Mouse (Mus musculus) intestine, postnatal 0 days (tissue): ENCODE data around the gene Emilin1. TPM values are rescaled to one million over a fixed set of nuclear protein-coding genes. Genes with fewer than 3 reads are reported as not detected.

Experiments
- ATAC-seq: fragments of 200-750 bp; cut with Nextera tagmentation; 2 replicates; pipeline ENCODE4 v1.8.0; 2017; ENCODE audit warnings: mild to moderate bottlenecking, moderate TSS enrichment, moderate library complexity
- H3K27ac ChIP-seq: fragments of 300-500 bp; sonication (generic); 2 replicates; pipeline ENCODE4 v1.5.1; 2014; ENCODE audit warnings: mild to moderate bottlenecking, low read depth, low read length, moderate library complexity
- H3K27me3 ChIP-seq: fragments of 300-500 bp; sonication (generic); replicated peaks from 2 replicates; pipeline ENCODE4 v1.6.1; 2014; ENCODE audit warnings: low read length, mixed read lengths; ENCODE audit not compliant: control insufficient read depth, insufficient read depth
- H3K36me3 ChIP-seq: fragments of 300-500 bp; sonication (generic); 2 replicates; pipeline ENCODE4 v1.6.1; 2014; ENCODE audit warnings: mild to moderate bottlenecking, moderate library complexity; ENCODE audit not compliant: control insufficient read depth, insufficient read depth
- H3K4me1 ChIP-seq: fragments of 300-500 bp; sonication (generic); replicated peaks from 2 replicates; pipeline ENCODE4 v1.6.1; 2014; ENCODE audit warnings: antibody characterized with exemption, low read length, mixed read lengths; ENCODE audit not compliant: control insufficient read depth, insufficient read depth
- H3K4me2 ChIP-seq: fragments of 300-500 bp; sonication (generic); replicated peaks from 2 replicates; pipeline ENCODE4 v1.6.1; 2014; ENCODE audit warnings: low read depth, mild to moderate bottlenecking, moderate library complexity
- H3K4me3 ChIP-seq: fragments of 300-500 bp; sonication (generic); 2 replicates; pipeline ENCODE4 v1.5.1; 2014; ENCODE audit warnings: low read depth, low read length
- H3K9ac ChIP-seq: fragments of 300-500 bp; sonication (generic); 2 replicates; pipeline ENCODE4 v1.6.1; 2014; ENCODE audit warnings: mild to moderate bottlenecking, low read depth, low read length
- H3K9me3 ChIP-seq: fragments of 300-500 bp; sonication (generic); 2 replicates; pipeline ENCODE4 v1.6.1; 2016; ENCODE audit warnings: mixed run types; ENCODE audit not compliant: control insufficient read depth
- CTCF ChIP-seq: sonication (generic); IDR thresholded peaks from 2 replicates; pipeline ENCODE4 v1.5.1; 2016; ENCODE audit warnings: low read depth, mild to moderate bottlenecking, control low read depth, antibody characterized with exemption, moderate library complexity
- WGBS: fragments of 180-500 bp; shearing (Covaris S2); extraction: QIAGEN DNeasy Blood & Tissue Kit; methylation state at CpG from one replicate; pipeline ENCODE4 v1.1.7; 2014; 5-methylcytosine and 5-hydroxymethylcytosine counted together
- polyA plus RNA-seq: library from polyadenylated mRNA; unstranded; fragments of >200 nt; fragmentation: Nextera tagmentation; extraction: Ambion mirVana; gene quantifications from 2 replicates; pipeline ENCODE4 v1.2.1, GENCODE M21; 2015

Emilin1 gene
- polyA plus RNA-seq, 1 experiment from 2014 or later = 63.7 TPM

DNA sequence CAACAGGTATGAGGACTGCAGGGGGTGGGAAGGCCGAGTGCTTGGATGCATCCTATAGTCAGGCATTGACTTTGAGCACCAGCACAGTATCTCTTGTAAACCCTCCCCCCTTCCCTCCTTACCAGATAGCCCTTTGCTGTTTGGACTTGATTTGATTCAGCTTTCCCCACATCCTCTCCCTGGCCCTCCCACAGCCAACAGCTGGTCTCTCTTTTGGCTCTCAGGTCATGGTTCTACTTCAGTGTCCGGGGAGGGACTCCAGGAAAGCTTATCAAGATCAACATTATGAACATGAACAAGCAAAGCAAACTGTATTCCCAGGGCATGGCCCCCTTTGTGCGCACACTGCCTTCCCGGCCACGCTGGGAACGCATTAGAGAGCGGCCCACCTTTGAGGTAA, 22.8 kb upstream of the Emilin1 start:
- peak overlapping the region; percentile 15 for H3K27ac ChIP-seq
- TF ChIP-seq CTCF = no peak
- H3K27me3 ChIP-seq = no peaks in the 10 kb centered on the region
- ATAC-seq = no peak
- no peak overlapping the region for H3K4me3 ChIP-seq
- 62% methylated on average over 7 of the region's 7 CpGs for WGBS
- no peaks in the 10 kb centered on the region for H3K9me3 ChIP-seq
- peaks cover 35% of the 10 kb centered on the region for H3K36me3 ChIP-seq
- H3K9ac ChIP-seq = no peak overlapping the region
- H3K4me2 ChIP-seq = peak overlapping the region; percentile 17; the same call in 1 of the 2 replicates
- H3K4me1 ChIP-seq = no peaks in the 10 kb centered on the region

DNA sequence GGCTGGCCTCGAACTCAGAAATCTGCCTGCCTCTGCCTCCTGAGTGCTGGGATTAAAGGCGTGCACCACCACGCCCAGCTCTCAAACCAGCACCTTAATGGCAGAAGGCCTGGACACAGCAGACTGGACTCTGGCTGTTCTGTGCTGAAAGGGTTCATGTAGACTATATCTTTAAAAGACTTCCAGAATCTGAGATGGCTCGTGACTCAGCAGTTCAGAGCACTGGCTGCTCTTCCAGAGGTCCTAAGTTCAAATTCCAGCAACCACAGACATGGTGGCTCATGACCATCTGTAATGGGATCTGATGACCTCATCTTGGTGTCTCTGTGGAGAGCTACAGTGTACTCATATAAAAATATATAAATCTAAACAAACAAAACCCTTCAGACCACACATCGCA, 11.3 kb upstream of the Emilin1 start:
- Histone ChIP-seq H3K4me2 (no peak overlapping the region), H3K4me3 (no peak overlapping the region), H3K4me1 (no peaks in the 10 kb centered on the region; the same call in none of the 2 replicates), H3K36me3 (peaks cover 25% of the 10 kb centered on the region), H3K9ac (no peak overlapping the region), H3K9me3 (no peaks in the 10 kb centered on the region), H3K27me3 (no peaks in the 10 kb centered on the region), H3K27ac (no peak overlapping the region)
- 81% methylated on average over 5 of the region's 5 CpGs for WGBS
- TF ChIP-seq CTCF = no peak
- peak; percentile 60 for ATAC-seq

DNA sequence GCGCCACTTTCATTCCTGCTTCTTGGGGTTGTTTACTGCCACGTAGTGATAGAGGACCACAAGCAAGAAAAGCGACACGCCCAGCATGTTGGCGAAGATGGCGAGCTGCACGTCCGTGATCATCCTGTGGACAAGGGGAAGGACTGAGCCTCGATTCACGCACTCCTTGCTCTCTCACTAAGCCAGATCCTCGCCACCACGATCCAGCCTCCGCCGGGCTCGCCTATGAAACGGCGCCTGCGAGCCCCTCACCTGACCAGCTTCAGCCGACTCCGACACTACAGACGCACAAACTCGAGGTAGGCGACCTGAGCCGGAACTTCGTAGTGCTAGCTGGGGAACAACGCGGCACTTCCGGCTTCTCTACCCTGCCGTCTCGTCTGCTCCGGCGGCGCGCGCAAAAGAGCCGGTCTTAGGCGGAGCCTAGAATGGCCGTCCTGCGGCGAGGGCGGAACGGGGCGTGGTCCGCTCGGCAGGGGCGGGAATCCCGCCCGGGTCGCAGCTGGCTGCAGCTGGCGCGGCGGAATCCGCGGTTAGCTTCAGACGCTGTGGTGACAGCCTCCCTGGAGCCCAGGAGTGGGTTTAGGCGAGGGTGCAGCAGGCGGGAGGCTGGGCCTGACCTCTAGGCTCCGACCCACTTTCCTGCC, 5.7 kb upstream of the Emilin1 start, which contains the start of gene Ost4:
Ost4 (minus strand) TSS at position 376 of the 647 bp plus-strand sequence.
- Histone ChIP-seq H3K4me2 (peak within 1 kb of the TSS; percentile 90), H3K9me3 (no peaks in the 10 kb centered on the region), H3K4me1 (peaks cover 24% of the 10 kb centered on the region), H3K27me3 (no peaks in the 10 kb centered on the region), H3K36me3 (peaks cover 25% of the 10 kb centered on the region), H3K27ac (peak within 1 kb of the TSS; percentile 95), H3K4me3 (peak within 1 kb of the TSS; percentile 75), H3K9ac (peak within 1 kb of the TSS; percentile 81)
- no peak for TF ChIP-seq CTCF
- peak; percentile 89 for ATAC-seq
- WGBS = under 1% methylated on average over 58 of the region's 58 CpGs

DNA sequence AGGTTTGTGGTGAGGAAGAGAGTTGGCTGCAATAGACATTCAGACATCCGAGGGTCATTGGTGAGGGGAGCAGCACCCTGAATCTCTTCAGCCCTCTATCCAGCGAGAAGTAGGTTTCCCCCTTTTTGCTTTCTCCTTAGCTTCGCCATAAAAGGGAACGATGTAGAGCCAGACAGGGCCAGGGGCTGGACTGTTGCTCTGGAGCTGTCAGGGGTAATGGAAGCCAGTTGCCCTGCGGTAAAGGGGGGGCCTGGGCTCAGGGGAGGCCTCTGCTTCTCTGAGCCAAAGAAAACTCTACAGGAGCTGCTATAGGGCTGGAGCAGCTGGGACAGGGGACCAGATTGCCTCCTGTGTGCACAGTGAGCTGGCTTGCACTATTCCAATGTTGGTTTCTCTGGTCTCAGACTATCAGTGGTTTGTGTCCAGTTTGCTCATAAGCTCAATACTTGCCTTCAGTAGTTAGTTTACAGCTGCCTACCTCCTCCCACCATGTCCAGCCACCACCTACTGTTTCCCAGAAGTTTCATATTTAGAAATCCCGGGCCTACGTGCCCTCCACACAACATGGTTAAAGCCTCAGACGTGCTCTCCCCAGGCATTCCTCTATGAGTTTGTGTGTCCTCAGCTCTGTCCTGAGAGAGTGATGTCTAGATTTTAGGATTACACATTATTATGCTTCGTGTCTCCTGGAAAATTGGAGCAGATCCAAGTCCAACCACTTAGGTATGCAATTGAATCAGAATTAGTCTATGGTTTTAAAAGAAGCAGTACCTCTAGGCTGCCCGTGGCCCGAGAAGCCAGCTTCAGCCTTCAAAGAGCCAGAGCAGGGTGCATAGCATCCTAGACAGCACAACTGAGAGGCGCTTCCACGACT, 4.5 kb upstream of the Emilin1 start:
- Histone ChIP-seq H3K4me2 (peak overlapping the region; percentile 90), H3K36me3 (peaks cover 23% of the 10 kb centered on the region), H3K4me1 (peaks cover 24% of the 10 kb centered on the region), H3K9ac (peak overlapping the region; percentile 69; the same call in 1 of the 2 replicates), H3K27me3 (no peaks in the 10 kb centered on the region), H3K4me3 (peak overlapping the region; percentile 75), H3K27ac (peak overlapping the region; percentile 95), H3K9me3 (no peaks in the 10 kb centered on the region)
- no peak for ATAC-seq
- WGBS = 25% methylated on average over 13 of the region's 13 CpGs
- no peak for TF ChIP-seq CTCF

DNA sequence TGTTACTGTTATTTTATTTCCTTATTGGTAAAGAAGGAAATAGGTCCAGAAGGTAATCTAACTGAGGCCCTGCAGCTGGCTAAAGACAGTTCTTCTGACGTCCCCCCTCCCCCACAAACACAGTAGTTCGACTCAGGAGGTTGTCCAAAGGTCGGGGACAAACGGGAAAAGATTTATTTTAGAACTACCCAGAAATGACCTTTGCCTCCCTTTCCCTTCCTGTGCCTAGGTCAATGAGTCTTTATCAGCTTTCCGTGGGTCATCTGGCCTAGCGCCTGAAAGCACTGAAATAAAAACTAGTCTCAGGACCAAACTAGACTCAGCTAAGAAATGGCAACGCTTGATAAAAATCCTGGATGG, 3.9 kb upstream of the Emilin1 start:
- peaks cover 17% of the 10 kb centered on the region for H3K36me3 ChIP-seq
- H3K27me3 ChIP-seq = no peaks in the 10 kb centered on the region
- peaks cover 24% of the 10 kb centered on the region for H3K4me1 ChIP-seq
- H3K9me3 ChIP-seq = no peaks in the 10 kb centered on the region
- ATAC-seq = peak; percentile 25
- peak overlapping the region; percentile 95 for H3K27ac ChIP-seq
- no peak for TF ChIP-seq CTCF
- WGBS = 5% methylated on average over 7 of the region's 7 CpGs
- no peak overlapping the region for H3K9ac ChIP-seq
- no peak overlapping the region for H3K4me3 ChIP-seq
- H3K4me2 ChIP-seq = peak overlapping the region; percentile 90

DNA sequence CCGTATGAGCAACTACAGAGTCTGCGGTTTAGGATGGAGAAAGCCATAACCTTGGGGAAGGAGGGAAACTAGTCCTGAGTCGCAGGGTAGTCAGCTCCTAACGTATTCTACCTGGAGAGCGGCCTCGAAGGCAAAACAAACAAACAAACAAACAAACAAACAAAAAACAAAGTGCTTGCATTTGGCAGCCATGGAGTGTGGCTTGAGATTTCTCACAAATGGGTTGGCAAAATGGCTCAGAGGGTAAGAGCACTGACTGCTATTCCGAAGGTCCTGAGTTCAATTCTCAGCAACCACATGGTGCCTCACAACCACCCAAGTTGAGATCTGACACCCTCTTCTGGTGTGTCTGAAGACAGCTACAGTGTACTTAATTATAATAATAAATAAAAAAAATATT, 3.3 kb upstream of the Emilin1 start:
- WGBS = 73% methylated on average over 7 of the region's 7 CpGs
- no peak for TF ChIP-seq CTCF
- H3K4me1 ChIP-seq = peaks cover 24% of the 10 kb centered on the region

More for the DNA sequence above, 3.3 kb upstream of the Emilin1 start:
- H3K27ac ChIP-seq = peak overlapping the region; percentile 95
- no peaks in the 10 kb centered on the region for H3K9me3 ChIP-seq
- H3K4me3 ChIP-seq = no peak overlapping the region
- H3K36me3 ChIP-seq = peaks cover 11% of the 10 kb centered on the region
- no peak overlapping the region for H3K9ac ChIP-seq
- no peak for ATAC-seq
- H3K4me2 ChIP-seq = no peak overlapping the region
- H3K27me3 ChIP-seq = no peaks in the 10 kb centered on the region
